Mouse (Mus musculus) A20 (cell line): Measurements from ENCODE around the gene Myzap.

ENCODE experiments used
- DNase-seq: peaks from one replicate; pipeline ENCODE4 v3.0.0-alpha.2; 2011; ENCODE audit warnings: low read depth, low spot score

Myzap gene

DNA sequence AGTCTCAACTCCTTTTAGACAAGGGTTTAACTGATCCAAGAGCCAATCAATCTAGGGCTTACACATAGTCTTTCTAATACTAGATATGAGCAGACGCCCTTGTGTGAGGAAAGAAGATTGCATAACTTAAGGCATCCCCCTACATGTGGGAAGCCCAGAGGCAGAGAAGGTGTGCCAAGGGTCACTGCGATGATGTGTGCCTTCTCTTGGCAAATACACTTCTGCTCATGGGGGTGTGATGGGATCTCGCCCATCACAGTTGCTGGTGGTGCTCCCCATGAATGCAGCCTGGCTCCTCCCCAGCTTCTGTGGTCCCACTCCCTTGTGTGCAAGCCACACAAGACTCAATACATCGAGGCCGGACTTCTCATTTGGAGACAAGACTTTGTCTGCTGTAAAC lies 47.3 kb downstream of the Myzap start:
- no peak for DNase-seq

GRCm38 (mm10) chr9:71543443-71544222 lies 48.5 kb downstream of the Myzap start:
- DNase-seq: peak; percentile 80

DNA sequence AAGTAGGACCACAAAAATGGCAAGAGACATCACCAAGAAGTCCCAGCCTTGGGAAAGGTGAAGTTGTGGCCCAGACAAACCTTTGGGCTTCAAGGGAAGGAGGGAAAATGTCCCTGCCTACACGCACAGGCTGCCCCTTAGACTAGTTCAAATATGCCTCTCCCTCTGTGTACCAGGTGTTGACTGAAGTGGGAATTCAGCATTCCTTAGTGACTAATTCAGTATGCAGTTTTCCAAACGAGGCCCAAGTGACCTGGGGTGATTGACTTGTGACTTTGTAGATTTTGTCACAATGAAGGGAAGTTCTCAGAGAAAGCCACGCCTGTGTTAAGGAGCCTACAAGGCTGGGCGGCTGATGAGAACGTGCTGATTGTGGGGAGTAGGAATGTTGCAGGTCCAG lies 49.9 kb downstream of the Myzap start:
- no peak for DNase-seq

- no peak for DNase-seq
Observed at GRCm38 (mm10) chr9:71540739-71541138, 51.4 kb downstream of the Myzap start.

DNA sequence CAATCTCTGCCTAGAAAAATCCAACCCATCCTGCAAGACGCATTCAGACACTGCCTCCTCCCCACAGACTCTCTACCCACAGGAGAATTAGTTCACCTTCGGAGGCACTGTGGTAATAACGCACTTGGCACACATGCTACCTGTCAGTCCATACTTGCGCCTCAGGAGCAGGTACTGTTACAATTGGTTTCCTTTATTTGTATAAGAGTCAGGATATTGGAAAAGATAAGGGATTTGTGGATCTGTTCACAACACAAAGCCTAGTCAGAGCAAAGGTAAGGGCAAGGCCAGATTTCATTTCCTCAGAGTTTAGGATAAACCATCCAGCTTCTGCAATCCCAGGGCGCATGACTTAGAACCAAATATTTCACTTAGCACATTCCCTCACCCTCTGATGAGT lies 56.4 kb downstream of the Myzap start:
- no peak for DNase-seq

GRCm38 (mm10) chr9:71535036-71535435 lies 57.1 kb downstream of the Myzap start:
- no peak for DNase-seq

DNA sequence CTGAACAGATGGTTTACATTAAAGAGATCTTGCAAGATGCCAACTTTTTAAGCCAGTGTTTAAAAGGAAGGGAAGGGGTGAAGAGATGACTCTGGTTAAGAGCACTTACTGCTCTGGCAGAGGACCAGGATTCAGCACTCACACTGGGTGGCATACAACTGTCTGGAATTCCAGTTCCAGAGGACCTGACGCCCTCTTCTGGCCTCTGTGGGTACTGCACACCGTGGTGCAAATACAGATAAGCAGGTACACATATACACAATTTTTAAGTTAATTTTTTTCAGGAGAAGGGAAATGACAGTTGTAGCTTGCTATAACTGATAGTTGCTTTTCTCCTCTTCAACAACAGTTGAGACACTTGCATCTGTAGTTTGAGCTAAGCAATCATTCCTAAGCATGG lies 62.2 kb downstream of the Myzap start:
- DNase-seq: no peak

DNA sequence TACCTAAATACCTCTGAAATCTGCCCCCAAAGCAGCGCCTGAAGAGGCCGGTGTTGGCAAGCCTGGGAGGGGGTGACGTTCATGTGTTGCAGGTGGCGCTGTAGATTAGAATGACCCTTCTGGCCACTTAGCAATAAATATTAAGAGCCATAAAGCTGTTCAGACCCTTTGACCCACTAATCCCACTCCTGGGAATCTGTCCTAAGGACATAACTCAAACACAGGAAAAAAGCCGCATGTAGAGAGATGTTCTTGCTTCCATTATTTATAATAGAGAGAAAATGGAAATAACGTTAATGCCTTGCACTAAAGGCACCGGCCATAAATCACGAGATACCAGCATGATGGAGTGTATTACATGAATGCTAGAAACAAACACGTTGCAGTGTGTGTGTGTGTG lies 64.7 kb downstream of the Myzap start:
- DNase-seq: no peak

- DNase-seq: no peak
Observed at GRCm38 (mm10) chr9:71523901-71524300, 68.3 kb downstream of the Myzap start.

DNA sequence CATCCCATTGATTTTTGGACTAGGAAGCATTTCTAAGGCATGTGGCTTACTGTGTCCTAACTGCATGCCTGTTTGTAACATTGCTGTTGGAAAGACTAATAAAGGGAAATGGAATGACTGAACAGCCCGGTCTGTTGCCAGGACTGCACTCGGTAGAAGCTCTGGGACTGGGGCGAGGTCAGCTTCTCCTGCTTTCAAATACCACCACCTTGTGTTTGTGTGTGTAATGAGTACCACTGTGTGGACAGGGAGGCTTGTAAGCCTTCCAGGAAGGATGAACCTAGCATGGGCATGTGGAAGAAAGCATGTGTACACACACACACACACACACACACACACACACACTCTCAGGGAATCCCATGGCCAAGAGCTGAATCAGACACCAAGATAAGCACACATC lies 72.3 kb downstream of the Myzap start:
- no peak for DNase-seq

DNA sequence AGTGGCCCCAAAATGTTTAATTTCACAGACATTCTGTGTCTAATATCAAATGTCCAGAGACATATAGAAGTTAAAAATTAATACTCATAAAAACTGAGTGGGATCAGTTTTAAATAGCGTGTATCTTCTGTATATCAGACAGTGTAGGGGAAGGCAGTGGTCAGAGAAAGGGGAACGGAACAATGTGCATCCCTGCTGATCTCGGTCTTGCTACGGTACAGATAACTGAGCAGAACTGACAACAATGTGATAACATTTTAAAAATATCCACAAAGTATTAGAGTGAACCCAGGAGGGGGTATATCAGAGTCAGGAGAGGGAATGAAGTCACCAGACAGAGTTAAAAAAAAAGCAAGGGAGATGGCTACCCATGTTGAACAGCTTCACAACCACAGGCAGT lies 74.7 kb downstream of the Myzap start:
- DNase-seq: no peak

- DNase-seq: peak; percentile 6
Observed at GRCm38 (mm10) chr9:71515862-71516261, 76.3 kb downstream of the Myzap start.

GRCm38 (mm10) chr9:71513566-71513965 lies 78.6 kb downstream of the Myzap start:
- no peak for DNase-seq

- no peak for DNase-seq
Observed at GRCm38 (mm10) chr9:71512899-71513298, 79.3 kb downstream of the Myzap start.

DNA sequence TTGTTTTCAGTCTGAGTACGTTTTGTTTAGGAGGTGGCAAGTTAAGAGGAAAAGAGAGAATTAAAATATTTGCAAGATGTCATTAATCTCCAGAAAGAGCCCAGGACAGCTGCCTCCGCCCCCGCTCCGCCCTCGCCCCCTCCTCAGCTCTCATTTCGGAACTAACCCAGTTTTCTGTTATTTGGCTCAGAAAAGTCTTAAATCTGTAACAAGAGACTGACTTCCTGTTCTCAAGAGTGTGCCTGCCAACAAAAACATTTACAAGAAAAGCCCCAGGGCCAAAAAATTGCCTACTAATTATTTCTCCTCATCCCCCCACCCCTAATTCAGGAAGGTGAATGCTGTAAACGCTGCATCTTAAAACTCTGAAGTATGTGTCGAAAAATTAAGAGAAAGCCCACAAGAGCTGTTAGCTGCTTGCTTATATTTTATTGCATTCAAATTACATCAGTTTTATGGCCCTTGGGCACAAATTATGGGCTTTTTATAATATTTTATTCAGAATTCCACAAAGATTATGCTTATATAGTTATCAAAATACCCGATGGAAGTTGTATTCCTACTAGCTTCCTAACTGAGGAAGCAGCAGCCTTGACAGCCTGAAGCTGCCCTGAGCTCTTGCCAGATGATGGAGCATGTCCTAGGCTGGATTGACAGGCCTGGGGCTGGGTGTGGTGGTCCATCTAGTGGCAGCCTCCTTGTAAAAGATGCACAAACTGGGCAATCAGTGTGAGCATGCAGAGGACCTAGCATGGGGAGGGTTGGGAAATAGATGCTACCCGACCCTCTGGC lies 93.6 kb downstream of the Myzap start:
- no peak for DNase-seq

DNA sequence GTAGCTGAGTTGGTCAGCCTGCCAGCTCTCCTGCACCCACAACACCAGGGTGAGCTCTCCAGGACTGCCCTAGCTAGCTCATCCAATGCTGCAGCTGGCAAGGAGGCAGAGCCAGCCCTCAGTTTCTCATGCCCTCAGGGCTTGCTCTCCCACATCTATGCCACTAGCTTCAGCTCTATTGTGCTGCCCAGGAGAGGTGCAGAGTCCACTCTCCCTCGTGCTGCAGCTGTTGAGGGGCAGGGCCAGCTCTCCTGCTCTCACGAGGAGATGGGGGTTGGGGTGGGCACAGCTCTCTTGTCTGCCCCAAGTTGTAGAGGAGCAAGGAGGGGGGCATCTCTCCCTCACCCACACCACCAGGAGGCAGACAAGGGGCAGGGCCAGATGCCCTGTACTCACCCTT lies 95.5 kb downstream of the Myzap start:
- DNase-seq: no peak

GRCm38 (mm10) chr9:71493771-71494170 lies 98.4 kb downstream of the Myzap start:
- DNase-seq: no peak

- no peak for DNase-seq
Observed at GRCm38 (mm10) chr9:71492296-71493025, 99.7 kb downstream of the Myzap start.

GRCm38 (mm10) chr9:71490076-71490475 lies 102.1 kb downstream of the Myzap start:
- no peak for DNase-seq

GRCm38 (mm10) chr9:71486127-71486526 lies 106.0 kb downstream of the Myzap start:
- no peak for DNase-seq

DNA sequence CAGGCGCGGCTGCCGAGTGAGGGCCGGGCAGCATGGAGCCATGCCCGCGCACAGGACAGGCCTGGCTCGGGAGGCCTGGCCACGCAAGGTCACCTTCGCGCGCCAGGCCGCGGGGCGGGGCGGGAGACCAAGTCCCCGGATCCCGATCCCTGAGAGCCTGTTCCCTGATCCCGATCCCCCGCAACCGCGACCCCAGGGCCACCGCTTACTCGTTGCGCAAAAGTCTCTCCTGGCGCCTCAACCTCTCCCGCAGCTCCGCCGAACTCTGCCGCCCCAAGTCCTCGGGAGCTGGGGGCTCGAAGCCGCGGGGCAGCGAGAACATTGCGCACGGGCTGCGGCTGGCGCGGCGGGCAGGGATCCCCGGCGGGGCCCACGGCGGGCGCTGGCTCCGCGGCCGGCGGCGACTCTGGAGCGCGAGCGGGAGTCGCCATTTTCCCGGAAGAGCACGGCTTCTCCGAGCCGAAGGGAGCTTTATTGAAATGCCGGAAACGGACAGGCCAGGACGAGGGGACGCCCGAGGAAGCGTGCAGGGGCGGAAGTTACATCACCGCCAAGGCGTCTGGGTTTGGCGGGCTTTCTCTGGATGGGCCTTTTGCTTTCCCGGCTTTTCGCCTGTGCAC lies 106.6 kb downstream of the Myzap start, which contains the start of gene Polr2m:
Polr2m (minus strand) TSS at position 461 of the 620 bp plus-strand sequence.
- DNase-seq: peak; percentile 93
